Mouse (Mus musculus): Measurements from ENCODE around the gene Olfr361.
"Not testable (repeated sequence)": the region's sequence is repeated elsewhere in the genome, so short reads cannot be mapped to it uniquely, and the experiment has no call there.

The Olfr361 gene

GRCm38 (mm10) chr2:37089190-37089589 is at the start of gene Olfr361:
TSS of gene Olfr361 (minus strand) at chr2:37089290.
- not testable (repeated sequence) for DNase-seq (ENCODE audit: low spot score in 2 of 2)

- DNase-seq (ENCODE audit: low spot score in 2 of 2) = no peak
Measured at GRCm38 (mm10) chr2:37117810-37118209, 28.7 kb upstream of the Olfr361 start, which contains the start of gene Olfr362. TSS of gene Olfr362 (minus strand) at chr2:37117910.

- DNase-seq (ENCODE audit: low spot score in 2 of 2) = no peak
Measured at GRCm38 (mm10) chr2:37065446-37065845, 23.6 kb downstream of the Olfr361 start, which contains the start of gene Olfr360. TSS of gene Olfr360 (plus strand) at chr2:37065746.
